Mouse (Mus musculus): ENCODE data around the gene Mtmr12. TPM values are rescaled to one million over a fixed set of nuclear protein-coding genes. Genes with fewer than 3 reads are reported as not detected.
"Not testable (repeated sequence)": the region's sequence is repeated elsewhere in the genome, so short reads cannot be mapped to it uniquely, and the experiment has no call there.

Mtmr12 gene
- 16.5 and 17.7 TPM in 2 replicates for polyA plus RNA-seq (2014; fragmentation: Nextera tagmentation; extraction: Ambion mirVana)

- Histone ChIP-seq H3K9ac (ENCODE audit: low read length) (peak within 1 kb of the TSS; percentile 91), H3K4me1 (ENCODE audit: control insufficient read depth, insufficient read depth, low read length) (peaks cover 28% of the 10 kb centered on the region), H3K27me3 (ENCODE audit: control insufficient read depth, insufficient read depth, low read length) (no peaks in the 10 kb centered on the region), H3K9me3 (ENCODE audit: control insufficient read depth, low read length) (no peaks in the 10 kb centered on the region), H3K4me3 (ENCODE audit: low read depth, low read length) (peak within 1 kb of the TSS; percentile 96), H3K4me2 (peak within 1 kb of the TSS; percentile 56), H3K36me3 (ENCODE audit: control insufficient read depth, insufficient read depth, low read length) (no peaks in the 10 kb centered on the region), H3K27ac (ENCODE audit: low read depth, low read length) (peak within 1 kb of the TSS; percentile 80)
- DNase-seq (ENCODE audit: low spot score, missing footprints) (peak; percentile 100), ATAC-seq (ENCODE audit: low FRiP score) (peak; percentile 98)
- WGBS = under 1% methylated on average over 56 of the region's 58 CpGs
These were observed at the start of gene Mtmr12 for GRCm38 (mm10) chr15:12204319-12205159. Gene Mtmr12 (plus strand): TSS chr15:12205028.

GRCm38 (mm10) chr15:12178126-12178525 is 26.7 kb upstream of the Mtmr12 start:
- no peak overlapping the region for H3K4me2 ChIP-seq
- H3K27ac ChIP-seq (ENCODE audit: low read depth, low read length) = no peak overlapping the region
- WGBS = 92% methylated on average over 5 of the region's 5 CpGs
- H3K9ac ChIP-seq (ENCODE audit: low read length) = no peak overlapping the region
- DNase-seq (ENCODE audit: low spot score, missing footprints) (no peak), ATAC-seq (ENCODE audit: low FRiP score) (no peak)
- no peaks in the 10 kb centered on the region for H3K27me3 ChIP-seq (ENCODE audit: control insufficient read depth, insufficient read depth, low read length)
- no peaks in the 10 kb centered on the region for H3K9me3 ChIP-seq (ENCODE audit: control insufficient read depth, low read length)
- no peak overlapping the region for H3K4me3 ChIP-seq (ENCODE audit: low read depth, low read length)
- H3K36me3 ChIP-seq (ENCODE audit: control insufficient read depth, insufficient read depth, low read length) = peaks cover 24% of the 10 kb centered on the region
- H3K4me1 ChIP-seq (ENCODE audit: control insufficient read depth, insufficient read depth, low read length) = no peaks in the 10 kb centered on the region

GRCm38 (mm10) chr15:12181181-12181805 is 23.5 kb upstream of the Mtmr12 start:
- H3K27me3 ChIP-seq (ENCODE audit: control insufficient read depth, insufficient read depth, low read length); DNase-seq (ENCODE audit: low spot score, missing footprints); H3K9ac ChIP-seq (ENCODE audit: low read length); H3K27ac ChIP-seq (ENCODE audit: low read depth, low read length); ATAC-seq (ENCODE audit: low FRiP score); H3K4me2 ChIP-seq; H3K4me1 ChIP-seq (ENCODE audit: control insufficient read depth, insufficient read depth, low read length); H3K9me3 ChIP-seq (ENCODE audit: control insufficient read depth, low read length); H3K4me3 ChIP-seq (ENCODE audit: low read depth, low read length): not testable (repeated sequence)
- 94% methylated on average over 13 of the region's 13 CpGs for WGBS
- peaks cover 19% of the 10 kb centered on the region for H3K36me3 ChIP-seq (ENCODE audit: control insufficient read depth, insufficient read depth, low read length)

- Histone ChIP-seq H3K9me3 (ENCODE audit: control insufficient read depth, low read length) (no peaks in the 10 kb centered on the region), H3K27me3 (ENCODE audit: control insufficient read depth, insufficient read depth, low read length) (no peaks in the 10 kb centered on the region), H3K9ac (ENCODE audit: low read length) (no peak overlapping the region), H3K4me1 (ENCODE audit: control insufficient read depth, insufficient read depth, low read length) (no peaks in the 10 kb centered on the region), H3K4me3 (ENCODE audit: low read depth, low read length) (no peak overlapping the region), H3K36me3 (ENCODE audit: control insufficient read depth, insufficient read depth, low read length) (peaks cover 3% of the 10 kb centered on the region), H3K4me2 (no peak overlapping the region), H3K27ac (ENCODE audit: low read depth, low read length) (no peak overlapping the region)
- ATAC-seq (ENCODE audit: low FRiP score) (no peak), DNase-seq (ENCODE audit: low spot score, missing footprints) (no peak)
- WGBS = 79% methylated on average over 25 of the region's 25 CpGs
These were observed 10.7 kb upstream of the Mtmr12 start for GRCm38 (mm10) chr15:12193880-12194816.

GRCm38 (mm10) chr15:12194817-12195735 is 9.8 kb upstream of the Mtmr12 start:
- Histone ChIP-seq H3K9me3 (ENCODE audit: control insufficient read depth, low read length) (no peaks in the 10 kb centered on the region), H3K36me3 (ENCODE audit: control insufficient read depth, insufficient read depth, low read length) (peaks cover under 1% of the 10 kb centered on the region; the same call in 1 of the 2 replicates), H3K4me2 (no peak overlapping the region), H3K9ac (ENCODE audit: low read length) (no peak overlapping the region), H3K27ac (ENCODE audit: low read depth, low read length) (no peak overlapping the region), H3K4me1 (ENCODE audit: control insufficient read depth, insufficient read depth, low read length) (no peaks in the 10 kb centered on the region), H3K4me3 (ENCODE audit: low read depth, low read length) (no peak overlapping the region), H3K27me3 (ENCODE audit: control insufficient read depth, insufficient read depth, low read length) (no peaks in the 10 kb centered on the region)
- DNase-seq (ENCODE audit: low spot score, missing footprints) = no peak
- 84% methylated on average over 20 of the region's 20 CpGs for WGBS
- no peak for ATAC-seq (ENCODE audit: low FRiP score)

- Histone ChIP-seq H3K27me3 (ENCODE audit: control insufficient read depth, insufficient read depth, low read length) (no peaks in the 10 kb centered on the region), H3K4me1 (ENCODE audit: control insufficient read depth, insufficient read depth, low read length) (no peaks in the 10 kb centered on the region), H3K4me3 (ENCODE audit: low read depth, low read length) (no peak overlapping the region), H3K9me3 (ENCODE audit: control insufficient read depth, low read length) (no peaks in the 10 kb centered on the region), H3K9ac (ENCODE audit: low read length) (no peak overlapping the region), H3K27ac (ENCODE audit: low read depth, low read length) (no peak overlapping the region), H3K36me3 (ENCODE audit: control insufficient read depth, insufficient read depth, low read length) (no peaks in the 10 kb centered on the region), H3K4me2 (no peak overlapping the region)
- ATAC-seq (ENCODE audit: low FRiP score) (no peak; the same call in 1 of the 2 replicates), DNase-seq (ENCODE audit: low spot score, missing footprints) (no peak)
- WGBS = 75% methylated on average over 6 of the region's 6 CpGs
These were observed 8.9 kb upstream of the Mtmr12 start for GRCm38 (mm10) chr15:12195966-12196365.

GRCm38 (mm10) chr15:12196410-12197191 is 8.2 kb upstream of the Mtmr12 start:
- no peak overlapping the region for H3K27ac ChIP-seq (ENCODE audit: low read depth, low read length)
- no peak overlapping the region for H3K4me3 ChIP-seq (ENCODE audit: low read depth, low read length)
- H3K4me2 ChIP-seq = no peak overlapping the region
- WGBS = 36% methylated on average over 22 of the region's 22 CpGs
- ATAC-seq (ENCODE audit: low FRiP score) (peak; percentile 90), DNase-seq (ENCODE audit: low spot score, missing footprints) (peak; percentile 95)
- H3K9me3 ChIP-seq (ENCODE audit: control insufficient read depth, low read length) = no peaks in the 10 kb centered on the region
- no peaks in the 10 kb centered on the region for H3K36me3 ChIP-seq (ENCODE audit: control insufficient read depth, insufficient read depth, low read length)
- H3K9ac ChIP-seq (ENCODE audit: low read length) = no peak overlapping the region
- no peaks in the 10 kb centered on the region for H3K4me1 ChIP-seq (ENCODE audit: control insufficient read depth, insufficient read depth, low read length)
- H3K27me3 ChIP-seq (ENCODE audit: control insufficient read depth, insufficient read depth, low read length) = no peaks in the 10 kb centered on the region
